8 mouse cellular contexts compared by ENCODE assay signal in genomic region chr19:28743176-28743793, GRCm38 (mm10).
DNase-seq lines count a peak whose midpoint lies in the region; ATAC-seq lines count a peak whose summit lies in the region.

No protein-coding gene starts in this region.

- no peak overlapping the region for H3K4me3 ChIP-seq in kidney, embryonic 14.5 days (ENCODE audit: low read length)
- no peak overlapping the region for H3K4me3 ChIP-seq in heart, embryonic 10.5 days
- H3K4me3 ChIP-seq in lung, embryonic 15.5 days: no peak overlapping the region

- H3K9ac ChIP-seq in kidney, embryonic 14.5 days (ENCODE audit: low read depth, low read length): no peak overlapping the region
- no peak overlapping the region for H3K9ac ChIP-seq in lung, embryonic 15.5 days

- no peaks in the 10 kb centered on the region for H3K4me1 ChIP-seq in kidney, embryonic 14.5 days (ENCODE audit: control insufficient read depth, insufficient read depth, low read length)
- no peaks in the 10 kb centered on the region for H3K4me1 ChIP-seq in heart, embryonic 10.5 days
- peaks cover 36% of the 10 kb centered on the region for H3K4me1 ChIP-seq in lung, embryonic 15.5 days

- H3K27ac ChIP-seq in kidney, embryonic 14.5 days (ENCODE audit: low read depth, low read length): no peak overlapping the region
- no peak overlapping the region for H3K27ac ChIP-seq in heart, embryonic 10.5 days
- H3K27ac ChIP-seq in lung, embryonic 15.5 days: peak overlapping the region; percentile 84

- no peaks in the 10 kb centered on the region for H3K36me3 ChIP-seq in kidney, embryonic 14.5 days (ENCODE audit: control insufficient read depth, insufficient read depth, low read length)
- no peaks in the 10 kb centered on the region for H3K36me3 ChIP-seq in heart, embryonic 10.5 days
- H3K36me3 ChIP-seq in lung, embryonic 15.5 days: no peaks in the 10 kb centered on the region

- no peaks in the 10 kb centered on the region for H3K9me3 ChIP-seq in kidney, embryonic 14.5 days (ENCODE audit: control insufficient read depth, low read length)
- H3K9me3 ChIP-seq in heart, embryonic 10.5 days: no peaks in the 10 kb centered on the region
- H3K9me3 ChIP-seq in lung, embryonic 15.5 days: no peaks in the 10 kb centered on the region

- no peak overlapping the region for H3K4me2 ChIP-seq in kidney, embryonic 14.5 days (replicated peaks; ENCODE audit: low read depth, low read length)
- H3K4me2 ChIP-seq in lung, embryonic 15.5 days: no peak overlapping the region

- 75% methylated on average over 5 of the region's 5 CpGs for WGBS in kidney, embryonic 14.5 days
- 82% methylated on average over 5 of the region's 5 CpGs for WGBS in heart, embryonic 10.5 days
- WGBS in lung, embryonic 15.5 days: 46% methylated on average over 5 of the region's 5 CpGs

- ATAC-seq in kidney, embryonic 14.5 days (ENCODE audit: low FRiP score, low TSS enrichment): no peak
- ATAC-seq in lung, embryonic 15.5 days (ENCODE audit: borderline replicate concordance, extremely low read depth, low FRiP score, low TSS enrichment): peak; percentile 78
- ATAC-seq in granulocyte monocyte progenitor cell, adult 5-6 weeks (replicated peaks; ENCODE audit: poor library complexity, severe bottlenecking): no peak

- peak; percentile 83 for DNase-seq in kidney, adult 11 months
- DNase-seq in adrenal gland, adult 18-20 months (ENCODE audit: low spot score in 2 of 2): peak; percentile 49 to 72
- DNase-seq in heart, embryonic 10.5 days (ENCODE audit: low spot score): peak; percentile 45
- DNase-seq in frontal cortex, postnatal 10 days (ENCODE audit: low spot score in 2 of 2): no peak
- no peak for DNase-seq in liver

- H3K27me3 ChIP-seq in kidney, embryonic 14.5 days (ENCODE audit: control insufficient read depth, insufficient read depth, low read length): no peaks in the 10 kb centered on the region
- H3K27me3 ChIP-seq in heart, embryonic 10.5 days (ENCODE audit: insufficient read depth, poor library complexity, severe bottlenecking): no peaks in the 10 kb centered on the region
- no peaks in the 10 kb centered on the region for H3K27me3 ChIP-seq in lung, embryonic 15.5 days

Comparison
In these comparisons a context has a peak if more than half of its experiments do, and no peak if none do; other contexts are left out.
1. DNase-seq: peak in kidney, adult 11 months (single experiment), adrenal gland, adult 18-20 months (2 of 2) and heart, embryonic 10.5 days (single experiment); none in frontal cortex, postnatal 10 days (0 of 2) and liver (single experiment).